Mouse (Mus musculus) limb, embryonic 13.5 days (tissue): Measurements from ENCODE around the gene Actr10. TPM values are rescaled to one million over a fixed set of nuclear protein-coding genes. Genes with fewer than 3 reads are reported as not detected.

Experiments
- ATAC-seq: fragments of 200-750 bp; cut with Nextera tagmentation; 2 replicates; pipeline ENCODE4 v1.8.0; 2017; ENCODE audit warnings: low read depth, moderate number of reproducible peaks, moderate TSS enrichment; ENCODE audit not compliant: low FRiP score
- H3K27ac ChIP-seq: fragments of 300-500 bp; sonication (generic); 2 replicates; pipeline ENCODE4 v1.5.1; 2015; ENCODE audit warnings: inconsistent platforms, mild to moderate bottlenecking, moderate library complexity
- H3K27me3 ChIP-seq: fragments of 300-500 bp; sonication (generic); 2 replicates; pipeline ENCODE4 v1.6.1; 2015; ENCODE audit warnings: mild to moderate bottlenecking, inconsistent platforms
- H3K36me3 ChIP-seq: fragments of 300-500 bp; sonication (generic); 2 replicates; pipeline ENCODE4 v1.6.1; 2015; ENCODE audit warnings: inconsistent platforms, mild to moderate bottlenecking, moderate library complexity
- H3K4me1 ChIP-seq: fragments of 300-500 bp; sonication (generic); 2 replicates; pipeline ENCODE4 v1.6.1; 2015; ENCODE audit warnings: inconsistent platforms
- H3K4me2 ChIP-seq: fragments of 300-500 bp; sonication (generic); replicated peaks from 2 replicates; pipeline ENCODE4 v1.6.1; 2015; ENCODE audit warnings: inconsistent platforms, mild to moderate bottlenecking, moderate library complexity
- H3K4me3 ChIP-seq: fragments of 300-500 bp; sonication (generic); 2 replicates; pipeline ENCODE4 v1.5.1; 2015; ENCODE audit warnings: moderate library complexity, mild to moderate bottlenecking, inconsistent platforms
- H3K9ac ChIP-seq: fragments of 300-500 bp; sonication (generic); 2 replicates; pipeline ENCODE4 v1.6.1; 2015; ENCODE audit warnings: mild to moderate bottlenecking, inconsistent platforms
- H3K9me3 ChIP-seq: fragments of 300-500 bp; sonication (generic); 2 replicates; pipeline ENCODE4 v1.6.1; 2016; ENCODE audit warnings: inconsistent platforms
- WGBS: fragments of 180-500 bp; shearing (Covaris S2); methylation state at CpG from one replicate; pipeline ENCODE4 v1.1.7; 2015; 5-methylcytosine and 5-hydroxymethylcytosine counted together
- polyA plus RNA-seq: library from polyadenylated mRNA; unstranded; fragments of >200 nt; fragmentation: Nextera tagmentation; extraction: Ambion mirVana; gene quantifications from 2 replicates; pipeline ENCODE4 v1.2.1, GENCODE M21; 2015

Actr10 gene
- polyA plus RNA-seq, 1 experiment from 2014 or later = 244 TPM

GRCm38 (mm10) chr12:70911029-70911428 lies 26.6 kb upstream of the Actr10 start:
- H3K9ac ChIP-seq = no peak overlapping the region
- H3K4me3 ChIP-seq = no peak overlapping the region
- 0 out of 2 replicates have a peak, but pooled peaks cover 3% of the 10 kb centered on the region for H3K27me3 ChIP-seq
- no peaks in the 10 kb centered on the region for H3K36me3 ChIP-seq
- WGBS = 10% methylated on average over 5 of the region's 5 CpGs
- H3K9me3 ChIP-seq = peaks cover 4% of the 10 kb centered on the region
- H3K4me2 ChIP-seq = no peak overlapping the region
- H3K4me1 ChIP-seq = peaks cover 24% of the 10 kb centered on the region; the same call in 1 of the 2 replicates
- ATAC-seq = peak; percentile 73; the same call in 1 of the 2 replicates
- no peak overlapping the region for H3K27ac ChIP-seq

DNA sequence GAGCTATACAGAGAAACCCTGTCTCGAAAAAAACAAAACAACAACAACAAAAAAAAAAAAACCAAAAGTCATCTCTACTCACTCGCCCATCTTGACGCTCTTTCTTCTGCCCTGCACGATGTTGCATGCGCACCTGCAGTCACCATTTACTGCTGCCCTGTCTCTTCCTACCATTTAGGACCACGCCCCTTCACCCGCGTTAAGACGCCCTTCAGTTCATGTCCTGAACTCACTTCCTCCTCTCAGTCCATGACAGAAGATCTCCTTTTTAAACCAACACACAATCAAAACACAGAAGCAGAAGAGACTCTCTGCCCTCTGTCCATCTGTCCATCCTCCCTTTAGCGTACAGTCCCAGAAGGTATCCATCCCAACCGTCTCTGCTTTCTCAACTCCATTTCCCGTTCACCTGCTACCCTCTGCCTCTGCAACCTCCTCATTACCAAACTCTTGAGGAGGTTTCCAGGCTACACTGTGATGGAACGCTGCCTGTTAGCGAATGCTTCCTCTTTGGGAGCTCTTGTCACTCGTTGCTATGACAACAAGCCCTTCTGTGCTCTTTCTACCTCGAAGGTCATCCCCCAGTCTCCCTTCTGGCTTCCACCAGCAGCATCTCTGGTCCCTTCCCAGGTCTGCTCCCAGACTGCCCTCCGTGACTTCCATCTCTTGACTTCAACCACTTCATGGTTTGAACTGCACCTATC lies 25.8 kb upstream of the Actr10 start:
- Histone ChIP-seq H3K27me3 (0 out of 2 replicates have a peak, but pooled peaks cover 3% of the 10 kb centered on the region), H3K27ac (no peak overlapping the region), H3K9me3 (no peaks in the 10 kb centered on the region), H3K9ac (no peak overlapping the region), H3K4me2 (no peak overlapping the region), H3K4me3 (no peak overlapping the region), H3K4me1 (peaks cover 24% of the 10 kb centered on the region; the same call in 1 of the 2 replicates), H3K36me3 (no peaks in the 10 kb centered on the region)
- WGBS = 76% methylated on average over 17 of the region's 17 CpGs
- no peak for ATAC-seq

DNA sequence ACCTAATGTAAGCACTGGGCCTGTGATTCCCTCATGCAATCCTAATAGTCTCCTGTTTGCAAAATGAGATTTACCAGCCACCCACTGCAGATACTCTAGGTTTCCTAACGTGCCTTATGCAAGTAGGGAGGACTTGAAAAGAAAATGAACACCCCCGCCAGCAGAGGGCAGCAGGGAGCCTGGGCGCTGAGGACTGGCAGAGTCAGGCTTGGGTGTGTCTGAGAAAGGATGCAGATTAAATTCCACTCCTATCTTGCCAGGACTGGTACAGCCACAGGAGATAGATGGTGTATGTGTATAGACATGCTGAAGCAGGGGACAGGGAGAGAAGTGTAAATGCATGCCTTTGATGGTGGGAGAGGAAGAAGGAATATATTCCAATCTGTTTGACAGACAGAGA lies 24.2 kb upstream of the Actr10 start:
- Histone ChIP-seq H3K4me1 (peaks cover 14% of the 10 kb centered on the region; the same call in 1 of the 2 replicates), H3K9me3 (no peaks in the 10 kb centered on the region; the same call in 1 of the 2 replicates), H3K4me2 (no peak overlapping the region), H3K27me3 (0 out of 2 replicates have a peak, but pooled peaks cover 3% of the 10 kb centered on the region), H3K9ac (no peak overlapping the region), H3K27ac (no peak overlapping the region), H3K36me3 (no peaks in the 10 kb centered on the region), H3K4me3 (no peak overlapping the region)
- ATAC-seq = no peak
- WGBS = 55% methylated on average over 3 of the region's 3 CpGs

DNA sequence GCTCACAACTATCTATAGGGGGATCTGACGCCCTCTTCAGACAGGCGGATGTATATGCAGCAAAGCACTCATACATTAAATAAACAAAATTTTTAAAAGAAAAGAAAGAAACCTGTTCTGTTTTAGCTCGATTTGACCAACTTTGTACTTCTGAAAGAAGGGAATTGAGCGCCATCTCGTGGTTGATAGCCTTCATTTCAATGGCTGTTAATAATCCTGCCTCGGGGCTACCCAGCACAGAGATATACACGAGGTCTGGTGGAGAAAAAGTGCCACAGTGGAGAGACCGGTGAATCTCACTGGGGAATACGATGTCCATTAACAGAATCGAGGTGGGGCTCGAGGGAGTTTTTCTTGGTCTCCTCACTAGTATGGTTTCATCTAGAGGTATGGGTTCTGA lies 23.3 kb upstream of the Actr10 start:
- 55% methylated on average over 11 of the region's 11 CpGs for WGBS
- H3K36me3 ChIP-seq = no peaks in the 10 kb centered on the region
- H3K4me3 ChIP-seq = no peak overlapping the region
- H3K4me1 ChIP-seq = peaks cover 13% of the 10 kb centered on the region; the same call in 1 of the 2 replicates
- H3K9me3 ChIP-seq = no peaks in the 10 kb centered on the region; the same call in 1 of the 2 replicates
- H3K27me3 ChIP-seq = 0 out of 2 replicates have a peak, but pooled peaks cover 3% of the 10 kb centered on the region
- no peak overlapping the region for H3K4me2 ChIP-seq
- no peak overlapping the region for H3K27ac ChIP-seq
- no peak for ATAC-seq
- no peak overlapping the region for H3K9ac ChIP-seq

DNA sequence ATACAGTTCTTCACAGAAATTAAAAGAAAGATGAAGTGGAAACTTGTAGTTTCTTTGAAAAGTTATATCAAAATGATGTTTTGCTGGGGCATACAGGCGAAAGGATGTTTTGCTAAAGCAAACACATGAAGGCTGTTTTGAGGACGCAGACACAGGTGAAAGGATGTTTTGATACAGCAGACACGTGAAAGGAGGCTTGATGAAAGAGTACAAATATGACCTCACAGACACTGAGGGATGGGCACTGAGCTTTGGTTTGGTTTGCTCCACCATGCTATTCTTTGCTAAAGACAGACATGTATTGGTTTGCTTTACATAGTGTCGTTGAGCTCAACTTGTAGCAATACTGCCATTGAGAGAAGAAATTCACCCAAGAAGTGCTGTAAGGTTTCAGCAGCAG lies 7.9 kb upstream of the Actr10 start:
- Histone ChIP-seq H3K27me3 (no peaks in the 10 kb centered on the region), H3K4me3 (no peak overlapping the region), H3K9me3 (no peaks in the 10 kb centered on the region), H3K4me1 (no peaks in the 10 kb centered on the region), H3K27ac (no peak overlapping the region), H3K4me2 (no peak overlapping the region), H3K9ac (no peak overlapping the region), H3K36me3 (no peaks in the 10 kb centered on the region)
- no peak for ATAC-seq
- WGBS = 84% methylated on average over 4 of the region's 4 CpGs

DNA sequence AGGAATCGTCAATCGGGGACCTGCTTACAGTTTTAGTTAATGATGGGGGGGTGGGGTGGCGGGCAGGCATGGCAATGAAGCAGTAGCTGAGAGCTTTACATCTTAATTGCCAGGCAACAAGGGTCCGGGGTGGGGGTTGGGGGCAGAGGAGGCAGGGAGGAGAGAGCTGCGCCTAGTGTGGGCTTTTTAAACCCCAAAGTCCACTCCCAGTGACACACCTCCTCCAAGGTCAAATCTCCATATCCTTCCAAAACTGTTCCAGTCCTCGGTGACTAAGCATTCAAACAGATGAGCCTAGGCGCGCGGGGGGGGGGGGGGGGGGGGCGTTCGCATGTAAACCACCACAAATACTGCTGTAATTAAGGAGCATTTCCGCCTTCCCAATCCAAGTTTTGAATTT lies 507 bp upstream of the Actr10 start:
- peak overlapping the region; percentile 92 for H3K4me3 ChIP-seq
- peaks cover 12% of the 10 kb centered on the region for H3K36me3 ChIP-seq
- peaks cover 11% of the 10 kb centered on the region for H3K4me1 ChIP-seq
- H3K27ac ChIP-seq = peak overlapping the region; percentile 91
- H3K9me3 ChIP-seq = no peaks in the 10 kb centered on the region
- no peaks in the 10 kb centered on the region for H3K27me3 ChIP-seq
- 34% methylated on average over 7 of the region's 12 CpGs for WGBS
- ATAC-seq = peak; percentile 18; the same call in 1 of the 2 replicates
- peak overlapping the region; percentile 71 for H3K4me2 ChIP-seq
- peak overlapping the region; percentile 93 for H3K9ac ChIP-seq

DNA sequence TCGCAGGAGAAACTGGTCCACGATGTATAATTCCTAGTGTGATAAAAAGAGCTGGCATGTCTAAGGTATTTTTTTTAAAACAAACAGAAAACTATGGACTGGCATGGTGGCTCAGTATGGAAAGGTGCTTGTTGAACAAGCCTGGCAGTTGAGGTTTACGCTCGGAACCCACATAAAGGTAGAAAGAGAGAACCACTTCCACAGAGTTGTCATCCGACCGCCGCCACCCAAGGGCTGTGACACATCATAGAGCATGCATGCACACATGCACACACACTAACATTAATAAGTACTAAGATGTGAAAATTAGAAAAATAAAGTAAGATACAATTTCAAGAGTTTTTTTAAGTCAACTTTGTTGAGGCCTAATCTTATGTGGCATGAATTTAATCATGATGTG lies 3.1 kb downstream of the Actr10 start:
- no peak overlapping the region for H3K4me3 ChIP-seq
- peaks cover 39% of the 10 kb centered on the region for H3K36me3 ChIP-seq
- H3K27me3 ChIP-seq = no peaks in the 10 kb centered on the region
- no peaks in the 10 kb centered on the region for H3K9me3 ChIP-seq
- WGBS = 92% methylated on average over 7 of the region's 7 CpGs
- H3K9ac ChIP-seq = no peak overlapping the region
- peaks cover 11% of the 10 kb centered on the region for H3K4me1 ChIP-seq
- ATAC-seq = no peak
- H3K4me2 ChIP-seq = no peak overlapping the region
- H3K27ac ChIP-seq = no peak overlapping the region

- Histone ChIP-seq H3K9ac (no peak overlapping the region), H3K4me3 (no peak overlapping the region), H3K4me1 (peaks cover 6% of the 10 kb centered on the region), H3K27me3 (no peaks in the 10 kb centered on the region), H3K9me3 (no peaks in the 10 kb centered on the region), H3K4me2 (no peak overlapping the region), H3K36me3 (peaks cover 63% of the 10 kb centered on the region), H3K27ac (no peak overlapping the region)
- 90% methylated on average over 5 of the region's 5 CpGs for WGBS
- ATAC-seq = no peak
Observed at GRCm38 (mm10) chr12:70944181-70944580, 6.5 kb downstream of the Actr10 start.

DNA sequence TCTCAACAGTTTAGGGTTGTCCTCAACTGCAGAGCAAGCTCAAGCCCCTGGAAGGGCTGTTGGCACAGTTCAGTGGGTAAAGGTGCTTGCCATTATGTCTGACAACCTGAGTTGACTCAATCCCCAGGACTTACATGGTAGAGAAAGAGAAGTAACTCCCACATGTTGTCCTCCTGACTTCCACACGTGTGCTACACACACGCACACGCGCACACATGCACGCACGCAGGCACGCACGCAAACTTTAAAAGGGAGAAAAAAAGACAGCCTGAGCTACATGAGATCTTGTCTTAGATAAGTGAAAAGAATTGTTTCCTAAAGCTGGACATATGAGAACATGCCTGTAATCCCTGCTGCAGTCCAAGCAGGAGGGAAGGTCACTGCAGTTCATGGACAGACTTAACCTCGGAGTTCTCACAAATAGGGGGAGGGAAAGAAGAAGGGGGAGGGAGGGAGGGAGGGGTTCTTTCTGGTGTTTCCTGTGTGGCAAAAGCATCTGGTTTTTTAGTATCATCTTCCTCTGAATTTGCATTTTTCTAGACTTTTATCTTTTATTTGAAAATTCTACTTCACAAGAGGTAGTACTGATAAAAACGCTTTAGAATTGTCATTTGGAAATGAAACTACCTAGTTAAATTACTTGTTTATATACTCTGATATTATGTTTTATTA lies 9.1 kb downstream of the Actr10 start:
- H3K27ac ChIP-seq = no peak overlapping the region
- no peaks in the 10 kb centered on the region for H3K4me1 ChIP-seq
- no peak overlapping the region for H3K4me3 ChIP-seq
- no peak overlapping the region for H3K9ac ChIP-seq
- WGBS = 92% methylated on average over 10 of the region's 10 CpGs
- peaks cover 69% of the 10 kb centered on the region for H3K36me3 ChIP-seq
- no peak overlapping the region for H3K4me2 ChIP-seq
- H3K27me3 ChIP-seq = no peaks in the 10 kb centered on the region
- no peaks in the 10 kb centered on the region for H3K9me3 ChIP-seq
- no peak for ATAC-seq

DNA sequence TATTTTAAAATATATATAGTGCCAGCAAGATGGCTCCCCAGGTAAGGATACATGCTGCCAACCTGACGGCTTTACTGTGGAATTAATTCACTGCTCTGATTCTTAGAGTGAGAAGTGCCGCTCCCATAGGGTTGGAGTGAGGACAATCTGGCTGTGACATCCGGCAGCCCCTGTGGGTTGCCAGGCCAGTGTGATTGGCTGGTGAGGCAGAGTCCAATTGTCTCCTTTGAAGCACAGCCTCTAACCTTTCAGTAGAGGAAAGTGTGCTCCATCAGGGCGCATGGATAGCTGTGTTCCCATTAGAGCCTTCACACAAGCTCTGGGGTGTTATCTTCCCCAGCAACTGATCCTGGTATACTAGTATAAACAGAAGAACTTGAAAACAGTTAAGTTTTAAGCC lies 21.0 kb downstream of the Actr10 start:
- H3K4me2 ChIP-seq = no peak overlapping the region
- WGBS = 91% methylated on average over 4 of the region's 4 CpGs
- no peaks in the 10 kb centered on the region for H3K9me3 ChIP-seq
- no peak overlapping the region for H3K9ac ChIP-seq
- no peak overlapping the region for H3K27ac ChIP-seq
- no peaks in the 10 kb centered on the region for H3K27me3 ChIP-seq
- H3K4me3 ChIP-seq = no peak overlapping the region
- ATAC-seq = no peak
- no peaks in the 10 kb centered on the region for H3K4me1 ChIP-seq
- peaks cover 87% of the 10 kb centered on the region for H3K36me3 ChIP-seq

DNA sequence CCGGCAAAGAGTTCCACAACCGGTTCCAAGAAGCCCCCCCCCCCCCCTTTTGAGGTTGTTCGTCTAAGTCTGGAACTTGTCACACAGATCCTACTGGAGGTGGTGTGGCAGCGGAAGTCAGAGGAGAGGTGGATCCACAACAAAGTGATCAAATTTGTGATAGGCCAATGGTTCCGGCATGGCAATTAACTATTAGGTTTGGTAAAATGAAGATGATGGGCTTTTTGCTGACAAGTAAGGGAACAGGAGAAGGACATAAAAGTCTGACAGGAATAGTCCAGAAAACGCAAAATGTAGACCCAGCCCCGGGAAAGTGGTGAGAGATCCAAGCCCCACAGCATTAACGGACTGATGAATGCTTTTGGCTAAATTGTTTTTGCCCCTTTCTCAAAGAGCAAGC lies 29.9 kb downstream of the Actr10 start:
- Histone ChIP-seq H3K4me1 (peaks cover 6% of the 10 kb centered on the region), H3K4me3 (peak overlapping the region; percentile 65), H3K9me3 (no peaks in the 10 kb centered on the region), H3K27ac (peak overlapping the region; percentile 95), H3K27me3 (no peaks in the 10 kb centered on the region), H3K4me2 (peak overlapping the region; percentile 66), H3K36me3 (peaks cover 18% of the 10 kb centered on the region), H3K9ac (peak overlapping the region; percentile 84; the same call in 1 of the 2 replicates)
- no peak for ATAC-seq
- 33% methylated on average over 8 of the region's 8 CpGs for WGBS

DNA sequence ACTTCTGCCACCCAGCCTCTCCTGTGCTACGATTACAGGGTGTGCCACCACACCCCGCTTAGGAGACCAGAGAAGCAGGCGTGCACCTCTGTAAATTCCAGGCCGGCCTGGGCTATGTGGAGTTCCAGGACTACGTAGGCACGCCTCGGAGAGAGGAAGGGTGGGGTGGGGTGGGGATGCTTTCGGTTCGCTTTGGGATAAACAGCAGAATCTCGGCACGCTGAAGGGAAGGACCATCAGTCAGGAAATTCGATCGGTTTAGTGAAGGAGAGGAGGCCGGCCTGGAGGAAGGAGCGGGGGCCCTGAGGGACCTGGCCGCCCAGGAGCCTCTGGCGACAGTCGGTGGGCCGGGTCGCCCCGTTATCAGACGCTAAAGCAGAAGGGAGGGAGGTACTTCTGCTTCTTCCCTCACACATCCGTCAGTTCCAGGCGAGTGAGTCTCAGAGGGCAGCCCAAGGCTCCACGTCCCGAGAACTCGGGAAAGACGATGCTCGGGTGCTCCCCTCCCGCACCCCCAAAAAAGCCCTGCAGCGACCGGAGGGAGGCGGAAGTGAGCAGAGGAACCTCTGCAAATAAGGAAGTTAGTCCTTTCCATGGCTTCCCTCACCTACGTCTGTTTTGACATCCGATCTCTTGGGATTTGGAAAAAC lies 30.6 kb downstream of the Actr10 start:
- ATAC-seq = peak; percentile 86
- H3K4me1 ChIP-seq = peaks cover 6% of the 10 kb centered on the region
- WGBS = under 1% methylated on average over 35 of the region's 35 CpGs

More for the DNA sequence above, 30.6 kb downstream of the Actr10 start:
- Histone ChIP-seq H3K27ac (peak overlapping the region; percentile 95), H3K9ac (peak overlapping the region; percentile 84), H3K9me3 (no peaks in the 10 kb centered on the region), H3K4me2 (peak overlapping the region; percentile 66), H3K36me3 (peaks cover 13% of the 10 kb centered on the region), H3K4me3 (peak overlapping the region; percentile 65), H3K27me3 (no peaks in the 10 kb centered on the region)
